Mouse (Mus musculus) heart, adult 2 months (tissue): Measurements from ENCODE around the gene Polr2l. TPM values are rescaled to one million over a fixed set of nuclear protein-coding genes. Genes with fewer than 3 reads are reported as not detected.
A peak's percentile ranks its signal among the peaks of the same experiment; 100 is the strongest.

ENCODE experiments used
- DNase-seq, 2 experiments: peaks; one replicate each; pipeline ENCODE4 v3.0.0; 2021
- H3K27ac ChIP-seq: fragments of 200-600 bp; 2 replicates; pipeline ENCODE4 v1.8.1; 2022
- H3K27me3 ChIP-seq: fragments of 200-500 bp; 2 replicates; pipeline ENCODE4 v1.6.1; 2012; ENCODE audit warnings: mild to moderate bottlenecking, low read length, inconsistent platforms, mixed read lengths; ENCODE audit not compliant: control insufficient read depth, insufficient read depth
- H3K36me3 ChIP-seq: fragments of 200-500 bp; 2 replicates; pipeline ENCODE4 v1.6.1; 2012; ENCODE audit warnings: low read length, inconsistent platforms; ENCODE audit not compliant: control insufficient read depth, insufficient read depth
- H3K4me1 ChIP-seq: fragments of 200-500 bp; 2 replicates; pipeline ENCODE4 v1.6.1; 2011; ENCODE audit warnings: low read length; ENCODE audit not compliant: control insufficient read depth, insufficient read depth
- H3K4me3 ChIP-seq: fragments of 200-600 bp; 2 replicates; pipeline ENCODE4 v1.8.1; 2022
- H3K79me2 ChIP-seq: fragments of 200-500 bp; replicated peaks from 2 replicates; pipeline ENCODE4 v1.6.1; 2012; ENCODE audit warnings: mild to moderate bottlenecking, inconsistent platforms, low read length, moderate library complexity, mixed read lengths; ENCODE audit not compliant: control insufficient read depth, insufficient read depth
- H3K9ac ChIP-seq: fragments of 200-500 bp; 2 replicates; pipeline ENCODE4 v1.6.1; 2012; ENCODE audit warnings: low read depth, mild to moderate bottlenecking, control low read depth, inconsistent platforms, low read length, mixed read lengths
- CTCF ChIP-seq: fragments of 200-600 bp; IDR thresholded peaks from 2 replicates; pipeline ENCODE4 v1.8.1; 2022; ENCODE audit warnings: antibody characterized with exemption, mild to moderate bottlenecking, moderate library complexity
- EP300 ChIP-seq: fragments of 200-500 bp; IDR thresholded peaks from 2 replicates; pipeline ENCODE4 v1.6.1; 2011; ENCODE audit warnings: low read depth, low read length, control low read depth; ENCODE audit not compliant: insufficient read depth
- POLR2A ChIP-seq: fragments of 200-500 bp; IDR thresholded peaks from 2 replicates; pipeline ENCODE4 v1.6.1; 2011; ENCODE audit warnings: mild to moderate bottlenecking, low read depth, low read length, control low read depth; ENCODE audit not compliant: insufficient read depth
- WGBS: fragments of 180-500 bp; shearing (Covaris S2); methylation state at CpG from one replicate; pipeline ENCODE4 v1.1.7; 2018; 5-methylcytosine and 5-hydroxymethylcytosine counted together
- intact Hi-C: fragments of 180-260 bp; cut with DNase I; formaldehyde crosslinking; loops from one replicate; pipeline ENCODE4 v1.15.1; 2025
- polyA plus RNA-seq: library from polyadenylated mRNA; depleted of rRNA; stranded (reverse); fragments of >200 nt; gene quantifications from 2 replicates; pipeline ENCODE4 v1.2.3, GENCODE M21; 2012
- total RNA-seq, 2 experiments: library from RNA; stranded (reverse); gene quantifications; 2 replicates each; pipeline ENCODE4 v1.2.3; 2021

Polr2l gene
- total and polyA plus RNA-seq, 3 experiments: 62.6 to 82.8 (median 71.7) TPM

DNA sequence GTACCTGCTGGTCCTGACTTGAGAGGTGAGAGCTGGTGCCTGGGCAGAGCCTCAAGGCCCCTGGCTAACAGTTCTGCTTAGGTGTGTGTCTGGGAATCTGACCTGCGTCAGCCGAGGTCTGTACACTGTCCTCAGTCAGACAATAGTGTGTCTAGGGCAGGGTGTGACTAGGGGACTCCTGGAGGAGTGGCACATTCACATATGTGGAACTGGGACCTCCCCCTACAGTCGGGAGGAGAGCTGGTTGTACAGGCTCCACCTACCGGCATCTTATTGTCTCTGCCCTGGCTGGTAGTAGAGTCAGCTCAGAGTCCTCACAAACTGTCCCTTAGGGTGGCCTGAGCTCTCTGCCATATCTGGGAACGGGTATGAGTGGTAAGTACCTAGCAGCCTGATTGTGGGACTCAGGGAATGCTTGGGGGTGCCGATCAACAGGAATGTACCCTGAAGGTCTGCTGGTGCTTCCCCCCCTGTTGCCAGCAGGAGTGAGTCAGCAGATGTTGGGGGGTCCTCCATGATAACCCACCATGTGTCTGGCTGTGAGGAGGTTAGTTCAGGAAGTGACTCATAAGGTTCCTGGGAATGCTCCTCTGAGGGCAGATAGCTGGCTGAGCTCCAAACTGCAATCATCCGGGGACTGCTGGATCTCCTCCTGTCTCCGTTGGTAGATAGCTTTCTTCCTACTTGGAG lies 6.3 kb downstream of the Polr2l start:
- Histone ChIP-seq H3K4me1 (peaks cover 19% of the 10 kb centered on the region), H3K27ac (peak overlapping the region; percentile 98), H3K36me3 (no peaks in the 10 kb centered on the region; the same call in 1 of the 2 replicates), H3K27me3 (no peaks in the 10 kb centered on the region), H3K9ac (peak overlapping the region; percentile 75), H3K79me2 (no peaks in the 10 kb centered on the region; the same call in 1 of the 2 replicates), H3K4me3 (peak overlapping the region; percentile 82)
- WGBS: under 1% methylated on average over 8 of the region's 8 CpGs
- DNase-seq: peak; percentile 73 to 82
- peak; percentile 79 for TF ChIP-seq CTCF
- TF ChIP-seq POLR2A: peak; percentile 85
- TF ChIP-seq EP300: 0 out of 2 replicates have a peak, but pooled peaks have one; percentile 43
- intact Hi-C loops: no loop called here

DNA sequence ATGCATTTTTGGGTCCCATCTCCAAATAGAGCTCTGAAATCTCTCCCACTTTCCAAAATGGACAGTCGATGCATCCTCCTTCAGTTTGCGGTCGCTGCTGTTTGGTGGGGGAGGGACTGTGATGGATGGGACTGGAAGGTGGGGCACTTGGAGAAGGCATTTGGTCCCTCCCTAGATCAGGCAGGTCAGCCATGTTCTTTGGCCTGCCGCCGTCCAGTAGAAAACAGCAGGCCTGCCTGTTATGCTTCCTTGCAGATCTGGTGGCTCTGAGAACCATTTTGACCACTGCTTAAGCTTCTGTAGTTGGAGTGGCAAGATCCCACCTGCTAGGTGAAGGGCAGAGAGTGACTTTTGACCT lies 6.8 kb downstream of the Polr2l start:
- intact Hi-C loops: no loop called here
- peaks cover 19% of the 10 kb centered on the region for H3K4me1 ChIP-seq

DNA sequence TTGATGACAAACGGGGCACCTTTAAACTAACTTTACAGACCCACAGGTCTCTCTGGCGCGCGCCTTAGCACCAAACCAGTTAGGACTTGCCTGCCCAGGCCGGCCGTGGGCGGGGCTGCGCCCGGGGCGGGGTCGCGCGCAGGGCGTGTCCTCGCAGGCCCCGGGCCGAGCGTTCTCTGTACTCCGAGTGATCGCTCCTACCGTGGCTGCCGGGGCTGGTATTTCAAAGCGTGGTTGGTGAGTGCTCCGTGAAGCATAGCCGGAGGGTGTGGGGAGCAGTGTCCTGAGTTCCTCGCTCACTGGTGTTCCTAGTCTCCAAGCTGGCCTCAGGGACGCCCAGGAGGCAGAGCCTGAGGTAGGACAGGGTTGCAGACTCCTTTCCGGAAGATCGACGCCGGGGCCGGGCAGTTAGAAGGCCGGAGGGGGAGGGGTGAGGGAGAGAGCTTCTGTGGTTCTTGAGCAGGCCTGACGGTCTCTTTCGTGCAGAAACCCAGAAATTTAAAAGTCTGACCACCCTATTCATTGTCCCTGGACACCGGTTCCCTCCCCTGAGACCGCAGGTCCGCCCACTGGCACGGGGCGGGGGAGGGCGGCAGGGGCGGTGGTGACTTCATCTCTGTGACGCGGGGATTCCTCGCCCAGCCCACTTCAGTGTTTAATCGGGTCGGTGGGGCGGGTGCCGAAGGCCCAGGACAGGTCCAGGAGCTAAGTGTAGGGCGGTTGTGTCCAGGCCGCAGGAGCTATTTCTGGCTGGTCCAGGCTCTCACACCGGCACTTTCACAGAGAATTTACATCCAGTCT lies 7.5 kb downstream of the Polr2l start, which contains the start of gene Cd151:
TSS of gene Cd151 (plus strand) at position 163 of the 801 bp plus-strand sequence.
- peak; percentile 89 for TF ChIP-seq POLR2A
- no peak for TF ChIP-seq CTCF
- under 1% methylated on average over 52 of the region's 52 CpGs for WGBS
- DNase-seq: peak; percentile 95
- Histone ChIP-seq H3K27ac (peak within 1 kb of the TSS; percentile 98), H3K79me2 (no peaks in the 10 kb centered on the region; the same call in 1 of the 2 replicates), H3K4me1 (peaks cover 21% of the 10 kb centered on the region), H3K27me3 (no peaks in the 10 kb centered on the region), H3K9ac (peak within 1 kb of the TSS; percentile 75), H3K36me3 (no peaks in the 10 kb centered on the region; the same call in 1 of the 2 replicates), H3K4me3 (peak within 1 kb of the TSS; percentile 82)
- intact Hi-C loops: no loop called here

More for the DNA sequence above, 6.8 kb downstream of the Polr2l start:
- peak in 1 of 2 experiments; percentile 58 for DNase-seq
- no peak for TF ChIP-seq CTCF
- TF ChIP-seq EP300: no peak
- no peak for TF ChIP-seq POLR2A
- no peaks in the 10 kb centered on the region for H3K27me3 ChIP-seq
- H3K4me3 ChIP-seq: peak overlapping the region; percentile 82
- WGBS: 3% methylated on average over 5 of the region's 5 CpGs
- no peaks in the 10 kb centered on the region; the same call in 1 of the 2 replicates for H3K36me3 ChIP-seq
- H3K79me2 ChIP-seq: no peaks in the 10 kb centered on the region; the same call in 1 of the 2 replicates
- H3K9ac ChIP-seq: peak overlapping the region; percentile 75
- H3K27ac ChIP-seq: peak overlapping the region; percentile 98

DNA sequence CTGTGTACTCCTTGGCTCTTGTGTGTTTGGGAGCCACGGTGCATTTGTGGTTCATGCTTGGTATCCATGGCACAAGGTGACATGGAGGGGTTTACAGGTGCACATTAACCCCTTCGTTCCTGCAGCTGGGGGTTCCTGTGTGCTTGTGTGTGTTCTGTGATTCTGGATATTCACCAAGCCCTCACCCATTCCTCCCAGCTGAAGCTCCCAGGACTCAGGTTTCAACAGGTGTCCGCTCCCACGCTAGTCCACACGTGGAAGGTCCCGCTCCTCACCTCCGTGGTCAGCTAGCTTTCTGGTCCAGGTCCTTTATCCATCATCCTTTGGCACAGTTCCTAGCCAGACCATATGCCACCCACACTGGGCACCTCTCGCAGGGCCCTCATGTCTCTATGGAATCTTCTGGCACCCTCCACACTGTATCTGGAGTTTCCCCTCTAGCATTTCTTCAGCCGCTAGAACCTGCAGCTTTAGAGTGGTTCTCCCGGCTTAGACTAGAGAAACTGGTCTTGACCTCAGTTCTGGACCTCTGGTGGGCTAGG lies 8.3 kb downstream of the Polr2l start:
- Histone ChIP-seq H3K27me3 (no peaks in the 10 kb centered on the region), H3K9ac (peak overlapping the region; percentile 37), H3K4me3 (peak overlapping the region; percentile 82), H3K4me1 (peaks cover 23% of the 10 kb centered on the region), H3K36me3 (no peaks in the 10 kb centered on the region; the same call in 1 of the 2 replicates), H3K27ac (peak overlapping the region; percentile 98), H3K79me2 (no peaks in the 10 kb centered on the region; the same call in 1 of the 2 replicates)
- 60% methylated on average over 10 of the region's 10 CpGs for WGBS
- intact Hi-C loops: no loop called here
- TF ChIP-seq POLR2A (no peak), EP300 (no peak), CTCF (no peak)
- no peak for DNase-seq

DNA sequence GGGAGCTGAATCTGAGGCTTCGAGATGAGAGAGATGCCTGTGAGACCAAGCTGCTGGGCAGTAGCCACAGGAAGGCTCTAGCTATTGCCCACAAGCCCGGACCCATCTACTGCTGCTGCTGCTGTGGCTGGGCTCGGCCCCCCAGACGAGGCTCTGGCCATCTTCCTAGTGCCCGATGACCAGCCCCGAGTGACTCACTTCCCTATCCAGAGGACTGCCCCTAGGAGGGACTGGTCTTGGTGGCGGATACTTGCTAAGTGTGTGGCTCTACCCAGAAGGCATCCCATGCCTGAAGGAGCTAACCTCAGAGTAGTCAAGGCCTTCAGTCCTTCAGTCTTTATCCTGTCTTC lies 8.9 kb downstream of the Polr2l start:
- no peaks in the 10 kb centered on the region for H3K27me3 ChIP-seq
- no peaks in the 10 kb centered on the region; the same call in 1 of the 2 replicates for H3K79me2 ChIP-seq
- no peaks in the 10 kb centered on the region; the same call in 1 of the 2 replicates for H3K36me3 ChIP-seq
- WGBS: 34% methylated on average over 7 of the region's 7 CpGs
- H3K27ac ChIP-seq: peak overlapping the region; percentile 63
- intact Hi-C loops: no loop called here
- peak; percentile 47; the same call in 1 of the 2 replicates for TF ChIP-seq POLR2A
- no peak for TF ChIP-seq EP300
- no peak overlapping the region for H3K4me3 ChIP-seq
- DNase-seq: peak; percentile 61 to 72
- H3K4me1 ChIP-seq: peaks cover 23% of the 10 kb centered on the region
- H3K9ac ChIP-seq: 0 out of 2 replicates have a peak overlapping the region, but pooled peaks have one; percentile 6
